Mouse (Mus musculus) olfactory bulb, adult 2 months (tissue): ENCODE data around the gene Cdk5rap3.

Experiments
- CTCF ChIP-seq: fragments of 200-500 bp; IDR thresholded peaks from 2 replicates; pipeline ENCODE4 v1.5.1; 2012; ENCODE audit warnings: low read depth, mild to moderate bottlenecking, low read length, moderate library complexity; ENCODE audit not compliant: insufficient read depth
- POLR2A ChIP-seq: fragments of 200-500 bp; IDR thresholded peaks from 2 replicates; pipeline ENCODE4 v1.6.1; 2012; ENCODE audit warnings: mild to moderate bottlenecking, low read depth, low read length, moderate library complexity; ENCODE audit not compliant: insufficient read depth

DNA sequence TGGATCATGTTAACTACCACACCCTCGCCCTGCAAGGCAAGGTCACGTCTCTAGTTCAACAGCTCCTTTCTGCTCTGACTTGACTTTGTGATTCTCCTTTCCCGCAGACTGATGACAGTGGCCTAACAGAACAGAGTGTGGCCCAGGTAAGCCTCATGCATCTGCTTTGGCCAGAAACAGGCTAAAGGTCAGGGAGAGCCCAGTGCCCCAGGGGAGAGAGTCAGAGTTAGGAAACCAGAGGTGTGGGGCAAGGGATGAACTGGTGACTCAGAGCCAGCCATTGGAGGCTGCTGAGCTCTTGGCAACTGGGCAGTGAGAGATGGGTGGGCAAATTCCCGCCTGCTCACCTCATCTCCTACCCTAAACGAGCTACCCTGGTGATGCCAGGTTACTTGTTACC is 58.9 kb downstream of the Cdk5rap3 start:
- TF ChIP-seq CTCF: no peak
- no peak for TF ChIP-seq POLR2A
